Mouse (Mus musculus) cerebellum, postnatal 4 days (tissue): ENCODE data around the gene Mepce.
"Not testable (repeated sequence)": the region's sequence is repeated elsewhere in the genome, so short reads cannot be mapped to it uniquely, and the experiment has no call there.

Source experiments
- DNase-seq, 2 experiments: peaks; one replicate each; pipeline ENCODE4 v3.0.0; 2022; ENCODE audit warnings: low spot score in 2 of 2, mixed read lengths in 1 of 2

The Mepce gene

GRCm38 (mm10) chr5:137758921-137759534 lies 28.4 kb downstream of the Mepce start:
- no peak for DNase-seq

- peak in 1 of 2 experiments; percentile 69 for DNase-seq
These were observed 29.6 kb downstream of the Mepce start for GRCm38 (mm10) chr5:137757887-137758286.

GRCm38 (mm10) chr5:137756882-137757661 lies 30.4 kb downstream of the Mepce start:
- peak; percentile 82 to 91 for DNase-seq

- no peak for DNase-seq
These were observed 31.3 kb downstream of the Mepce start for GRCm38 (mm10) chr5:137756106-137756505.

GRCm38 (mm10) chr5:137755425-137755824 lies 32.0 kb downstream of the Mepce start:
- no peak for DNase-seq

- no peak for DNase-seq
These were observed 34.2 kb downstream of the Mepce start for GRCm38 (mm10) chr5:137753111-137753832.

- DNase-seq = no peak
These were observed 35.5 kb downstream of the Mepce start for GRCm38 (mm10) chr5:137751988-137752387.

- no peak for DNase-seq
These were observed 36.1 kb downstream of the Mepce start for GRCm38 (mm10) chr5:137751221-137751887.

GRCm38 (mm10) chr5:137750212-137750611 lies 37.2 kb downstream of the Mepce start:
- not testable (repeated sequence) for DNase-seq

- no peak for DNase-seq
These were observed 38.1 kb downstream of the Mepce start for GRCm38 (mm10) chr5:137749196-137749836.

- no peak for DNase-seq
These were observed 39.2 kb downstream of the Mepce start for GRCm38 (mm10) chr5:137748130-137748770.

- peak in 1 of 2 experiments; percentile 53 for DNase-seq
These were observed 40.0 kb downstream of the Mepce start for GRCm38 (mm10) chr5:137747326-137747961.

GRCm38 (mm10) chr5:137746851-137747325 lies 40.6 kb downstream of the Mepce start:
- DNase-seq = no peak

- DNase-seq = peak in 1 of 2 experiments; percentile 50
These were observed 41.1 kb downstream of the Mepce start for GRCm38 (mm10) chr5:137746282-137746850.

- peak; percentile 89 to 93 for DNase-seq
These were observed 42.0 kb downstream of the Mepce start, which contains the start of gene Tsc22d4 for GRCm38 (mm10) chr5:137745214-137746171. TSS of gene Tsc22d4 (plus strand) at chr5:137745730.

GRCm38 (mm10) chr5:137744197-137744596 lies 43.3 kb downstream of the Mepce start:
- DNase-seq = no peak

GRCm38 (mm10) chr5:137742836-137743235 lies 44.6 kb downstream of the Mepce start:
- DNase-seq = no peak

GRCm38 (mm10) chr5:137742048-137742447 lies 45.4 kb downstream of the Mepce start:
- no peak for DNase-seq
